Mouse (Mus musculus) embryonic facial prominence, embryonic 13.5 days (tissue): ENCODE results near the gene Gapdh. TPM values are rescaled to one million over a fixed set of nuclear protein-coding genes. Genes with fewer than 3 reads are reported as not detected.
"Not testable (repeated sequence)": the region's sequence is repeated elsewhere in the genome, so short reads cannot be mapped to it uniquely, and the experiment has no call there.

Experiments
- ATAC-seq: fragments of 200-750 bp; cut with Nextera tagmentation; 2 replicates; pipeline ENCODE4 v1.8.0; 2017; ENCODE audit warnings: low read depth; ENCODE audit not compliant: insufficient number of reproducible peaks, insufficient read depth, low FRiP score, low TSS enrichment
- H3K27ac ChIP-seq: fragments of 300-500 bp; sonication (generic); 2 replicates; pipeline ENCODE4 v1.5.1; 2015; ENCODE audit warnings: moderate library complexity, mild to moderate bottlenecking, inconsistent platforms
- H3K27me3 ChIP-seq: fragments of 300-500 bp; sonication (generic); 2 replicates; pipeline ENCODE4 v1.6.1; 2015; ENCODE audit warnings: mild to moderate bottlenecking, inconsistent platforms
- H3K36me3 ChIP-seq: fragments of 300-500 bp; sonication (generic); 2 replicates; pipeline ENCODE4 v1.6.1; 2015; ENCODE audit warnings: mild to moderate bottlenecking, inconsistent platforms
- H3K4me1 ChIP-seq: fragments of 300-500 bp; sonication (generic); 2 replicates; pipeline ENCODE4 v1.6.1; 2015; ENCODE audit warnings: inconsistent platforms
- H3K4me2 ChIP-seq: fragments of 300-500 bp; sonication (generic); 2 replicates; pipeline ENCODE4 v1.6.1; 2015; ENCODE audit warnings: moderate library complexity, mild to moderate bottlenecking, inconsistent platforms
- H3K4me3 ChIP-seq: fragments of 300-500 bp; sonication (generic); 2 replicates; pipeline ENCODE4 v1.5.1; 2015; ENCODE audit warnings: mild to moderate bottlenecking, inconsistent platforms
- H3K9ac ChIP-seq: fragments of 300-500 bp; sonication (generic); 2 replicates; pipeline ENCODE4 v1.6.1; 2015; ENCODE audit warnings: mild to moderate bottlenecking, inconsistent platforms
- H3K9me3 ChIP-seq: fragments of 300-500 bp; sonication (generic); 2 replicates; pipeline ENCODE4 v1.6.1; 2016; ENCODE audit warnings: inconsistent platforms
- WGBS: fragments of 180-500 bp; shearing (Covaris S2); methylation state at CpG from one replicate; pipeline ENCODE4 v1.1.7; 2015; ENCODE audit warnings: mixed read lengths; 5-methylcytosine and 5-hydroxymethylcytosine counted together
- polyA plus RNA-seq: library from polyadenylated mRNA; unstranded; fragments of >200 nt; fragmentation: Nextera tagmentation; extraction: Ambion mirVana; gene quantifications from 2 replicates; pipeline ENCODE4 v1.2.1, GENCODE M21; 2015

The Gapdh gene
- polyA plus RNA-seq, 1 experiment from 2014 or later, result 1,867 TPM

- Histone ChIP-seq H3K9ac (peak overlapping the region; percentile 97), H3K4me2 (peak overlapping the region; percentile 96), H3K27ac (peak overlapping the region; percentile 93), H3K27me3 (no peaks in the 10 kb centered on the region), H3K9me3 (no peaks in the 10 kb centered on the region), H3K36me3 (peaks cover 70% of the 10 kb centered on the region), H3K4me1 (peaks cover 41% of the 10 kb centered on the region), H3K4me3 (peak overlapping the region; percentile 96)
- ATAC-seq, result no peak
- WGBS, result 20% methylated on average over 10 of the region's 10 CpGs
These were observed 789 bp upstream of the Gapdh start for GRCm38 (mm10) chr6:125166861-125167650.

DNA sequence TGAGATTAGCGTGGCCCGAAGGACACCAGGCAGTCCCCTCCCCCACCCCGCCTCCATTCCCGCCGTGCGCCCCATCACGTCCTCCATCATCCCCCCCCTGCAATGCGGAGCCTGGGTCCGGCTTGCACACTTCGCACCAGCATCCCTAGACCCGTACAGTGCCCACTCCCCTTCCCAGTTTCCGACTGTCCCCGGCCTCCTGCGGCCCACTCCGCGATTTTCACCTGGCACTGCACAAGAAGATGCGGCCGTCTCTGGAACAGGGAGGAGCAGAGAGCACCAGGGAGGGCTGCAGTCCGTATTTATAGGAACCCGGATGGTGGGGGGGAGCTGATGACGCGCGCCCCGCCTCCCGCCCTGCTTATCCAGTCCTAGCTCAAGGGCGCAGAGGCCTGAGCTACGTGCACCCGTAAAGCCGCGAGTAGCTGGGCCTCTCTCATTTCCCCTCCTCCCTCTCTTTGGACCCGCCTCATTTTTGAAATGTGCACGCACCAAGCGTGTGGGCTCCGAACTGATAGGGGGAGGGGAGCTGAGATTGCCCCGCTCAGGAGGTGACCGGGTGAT lies 857 bp downstream of the Gapdh start:
- under 1% methylated on average over 36 of the region's 36 CpGs for WGBS
- Histone ChIP-seq H3K36me3 (peaks cover 66% of the 10 kb centered on the region), H3K27ac (peak overlapping the region; percentile 93), H3K9me3 (no peaks in the 10 kb centered on the region), H3K9ac (peak overlapping the region; percentile 97), H3K4me3 (peak overlapping the region; percentile 96), H3K4me1 (peaks cover 53% of the 10 kb centered on the region), H3K27me3 (no peaks in the 10 kb centered on the region), H3K4me2 (peak overlapping the region; percentile 96)
- peak; percentile 91 for ATAC-seq

DNA sequence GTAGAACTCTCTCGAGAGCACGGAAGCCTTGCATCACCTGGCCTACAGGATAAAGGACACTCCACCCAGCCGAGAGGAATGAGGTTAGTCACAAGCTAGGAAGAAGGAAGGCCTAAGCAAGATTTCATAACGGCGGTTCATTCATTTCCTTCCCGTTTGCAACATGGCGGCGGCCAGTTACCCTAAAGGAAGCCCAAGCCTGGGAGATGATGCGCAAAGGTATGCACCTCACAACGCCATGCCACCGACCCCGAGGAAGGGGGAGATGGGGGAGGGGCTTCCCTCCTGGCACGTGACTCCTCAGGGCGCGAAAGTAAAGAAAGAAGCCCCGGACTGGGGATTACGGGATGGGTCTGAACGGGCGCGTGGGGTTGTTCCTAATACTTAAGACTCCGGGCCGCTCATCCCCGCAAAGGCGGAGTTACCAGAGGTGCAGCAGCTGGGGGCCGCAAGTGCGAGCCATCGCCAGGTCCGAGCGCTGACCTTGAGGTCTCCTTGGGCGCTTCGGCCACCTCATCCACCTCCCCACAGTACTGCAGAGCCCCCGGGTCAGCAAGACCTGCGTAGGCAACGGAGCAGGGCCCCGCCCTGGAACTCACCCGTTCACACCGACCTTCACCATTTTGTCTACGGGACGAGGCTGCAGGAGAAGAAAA lies 1.5 kb downstream of the Gapdh start:
- peak overlapping the region; percentile 96 for H3K4me2 ChIP-seq
- H3K9me3 ChIP-seq, result no peaks in the 10 kb centered on the region
- peaks cover 66% of the 10 kb centered on the region for H3K36me3 ChIP-seq
- peak overlapping the region; percentile 93 for H3K27ac ChIP-seq
- no peak; the same call in 1 of the 2 replicates for ATAC-seq
- H3K4me1 ChIP-seq, result peaks cover 53% of the 10 kb centered on the region
- H3K9ac ChIP-seq, result peak overlapping the region; percentile 97
- no peaks in the 10 kb centered on the region for H3K27me3 ChIP-seq
- peak overlapping the region; percentile 96 for H3K4me3 ChIP-seq
- WGBS, result 0% methylated on average over 39 of the region's 39 CpGs

DNA sequence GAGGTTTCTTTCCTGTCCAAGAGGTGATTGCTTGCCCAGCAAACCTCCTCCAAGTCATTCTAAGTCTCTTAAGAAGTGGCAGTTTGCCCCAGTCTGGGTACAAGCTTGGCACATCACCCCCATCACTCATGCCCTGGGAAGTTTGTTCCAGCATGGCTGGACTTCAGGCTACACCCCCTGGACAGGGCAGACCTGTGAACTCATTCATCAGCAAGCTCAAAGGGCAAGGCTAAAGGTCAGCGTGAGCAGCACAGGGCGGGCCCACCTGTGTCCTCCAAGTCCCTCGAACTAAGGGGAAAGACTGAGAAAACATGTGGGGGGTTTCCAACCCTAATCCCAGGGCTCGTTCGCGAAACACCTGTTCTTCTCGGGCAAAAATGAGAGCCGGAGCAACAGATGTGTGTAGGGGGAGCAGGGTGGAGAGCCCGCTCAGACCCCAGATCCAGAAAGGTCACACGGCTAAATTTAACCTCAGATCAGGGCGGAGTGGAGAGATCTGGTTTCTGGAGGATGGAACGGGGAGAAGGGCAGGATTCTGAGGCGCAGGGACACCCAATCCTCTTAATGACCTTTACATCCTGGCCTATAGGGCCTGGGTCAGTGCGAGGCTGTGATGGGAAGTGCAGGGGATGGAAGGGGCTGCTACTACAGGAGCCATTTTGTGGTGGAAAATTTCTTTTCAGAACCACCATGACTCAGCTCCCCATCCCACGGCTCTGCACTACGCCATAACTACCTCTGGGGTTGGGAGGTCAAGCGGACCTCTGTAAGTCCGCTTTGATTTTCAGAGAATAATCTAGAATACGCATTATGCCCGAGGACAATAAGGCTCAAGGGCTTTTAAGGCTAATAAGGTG lies 2.2 kb downstream of the Gapdh start:
- Histone ChIP-seq H3K27ac (peak overlapping the region; percentile 93), H3K9me3 (no peaks in the 10 kb centered on the region), H3K27me3 (no peaks in the 10 kb centered on the region), H3K36me3 (peaks cover 66% of the 10 kb centered on the region), H3K4me1 (peaks cover 53% of the 10 kb centered on the region), H3K9ac (peak overlapping the region; percentile 97), H3K4me2 (peak overlapping the region; percentile 96), H3K4me3 (peak overlapping the region; percentile 96)
- no peak for ATAC-seq
- 2% methylated on average over 20 of the region's 20 CpGs for WGBS

DNA sequence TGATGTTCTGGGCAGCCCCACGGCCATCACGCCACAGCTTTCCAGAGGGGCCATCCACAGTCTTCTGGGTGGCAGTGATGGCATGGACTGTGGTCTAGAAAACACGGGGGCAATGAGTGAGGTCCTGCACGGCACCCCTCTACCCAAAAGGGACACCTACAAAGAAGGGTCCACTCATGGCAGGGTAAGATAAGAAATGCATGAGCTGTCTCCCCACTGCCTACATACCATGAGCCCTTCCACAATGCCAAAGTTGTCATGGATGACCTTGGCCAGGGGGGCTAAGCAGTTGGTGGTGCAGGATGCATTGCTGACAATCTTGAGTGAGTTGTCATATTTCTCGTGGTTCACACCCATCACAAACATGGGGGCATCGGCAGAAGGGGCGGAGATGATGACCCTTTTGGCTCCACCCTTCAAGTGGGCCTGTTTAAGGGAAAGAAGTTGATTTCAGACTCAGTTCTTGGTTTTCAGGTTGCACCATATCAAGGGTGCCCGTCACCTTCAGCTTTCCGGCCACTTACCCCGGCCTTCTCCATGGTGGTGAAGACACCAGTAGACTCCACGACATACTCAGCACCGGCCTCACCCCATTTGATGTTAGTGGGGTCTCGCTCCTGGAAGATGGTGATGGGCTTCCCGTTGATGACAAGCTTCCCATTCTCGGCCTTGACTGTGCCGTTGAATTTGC lies 3.5 kb downstream of the Gapdh start:
- 0 out of 2 replicates have a peak overlapping the region, but pooled peaks have one; percentile 5 for H3K4me2 ChIP-seq
- WGBS, result 69% methylated on average over 13 of the region's 16 CpGs
- not testable (repeated sequence) for H3K9ac ChIP-seq, H3K9me3 ChIP-seq, H3K4me3 ChIP-seq, ATAC-seq, H3K27ac ChIP-seq, H3K27me3 ChIP-seq
- peaks cover 49% of the 10 kb centered on the region for H3K4me1 ChIP-seq
- peaks cover 63% of the 10 kb centered on the region for H3K36me3 ChIP-seq

GRCm38 (mm10) chr6:125161971-125162370 lies 4.3 kb downstream of the Gapdh start:
- Histone ChIP-seq H3K36me3 (peaks cover 59% of the 10 kb centered on the region), H3K4me1 (peaks cover 41% of the 10 kb centered on the region)
- not testable (repeated sequence) for ATAC-seq, H3K9me3 ChIP-seq, H3K27me3 ChIP-seq, H3K9ac ChIP-seq, H3K27ac ChIP-seq, H3K4me3 ChIP-seq, H3K4me2 ChIP-seq
- 7% methylated on average over 4 of the region's 5 CpGs for WGBS

GRCm38 (mm10) chr6:125160854-125161760 lies 5.2 kb downstream of the Gapdh start:
- Histone ChIP-seq H3K27ac (peak overlapping the region; percentile 69), H3K9me3 (no peaks in the 10 kb centered on the region), H3K4me1 (peaks cover 33% of the 10 kb centered on the region), H3K4me2 (no peak overlapping the region), H3K9ac (0 out of 2 replicates have a peak overlapping the region, but pooled peaks have one; percentile 44), H3K36me3 (peaks cover 59% of the 10 kb centered on the region), H3K27me3 (no peaks in the 10 kb centered on the region), H3K4me3 (peak overlapping the region; percentile 3; the same call in 1 of the 2 replicates)
- WGBS, result 16% methylated on average over 22 of the region's 22 CpGs
- no peak for ATAC-seq

- no peaks in the 10 kb centered on the region for H3K27me3 ChIP-seq
- H3K4me3 ChIP-seq, result no peak overlapping the region
- H3K9me3 ChIP-seq, result no peaks in the 10 kb centered on the region
- ATAC-seq, result no peak
- peaks cover 65% of the 10 kb centered on the region for H3K36me3 ChIP-seq
- H3K4me1 ChIP-seq, result peaks cover 31% of the 10 kb centered on the region
- no peak overlapping the region for H3K4me2 ChIP-seq
- peak overlapping the region; percentile 69; the same call in 1 of the 2 replicates for H3K27ac ChIP-seq
- WGBS, result 59% methylated on average over 10 of the region's 10 CpGs
- 0 out of 2 replicates have a peak overlapping the region, but pooled peaks have one; percentile 12 for H3K9ac ChIP-seq
These were observed 5.8 kb downstream of the Gapdh start for GRCm38 (mm10) chr6:125160558-125160853.

- H3K9ac ChIP-seq, result 0 out of 2 replicates have a peak overlapping the region, but pooled peaks have one; percentile 12
- no peak for ATAC-seq
- no peaks in the 10 kb centered on the region for H3K27me3 ChIP-seq
- WGBS, result 78% methylated on average over 7 of the region's 7 CpGs
- peak overlapping the region; percentile 69; the same call in 1 of the 2 replicates for H3K27ac ChIP-seq
- peaks cover 67% of the 10 kb centered on the region for H3K36me3 ChIP-seq
- H3K4me1 ChIP-seq, result peaks cover 31% of the 10 kb centered on the region
- no peak overlapping the region for H3K4me2 ChIP-seq
- no peak overlapping the region for H3K4me3 ChIP-seq
- H3K9me3 ChIP-seq, result no peaks in the 10 kb centered on the region
These were observed 6.3 kb downstream of the Gapdh start for GRCm38 (mm10) chr6:125159773-125160557.
